Mouse (Mus musculus) layer of hippocampus, postnatal 36 days (tissue): Measurements from ENCODE around the gene Gemin7. TPM values are rescaled to one million over a fixed set of nuclear protein-coding genes. Genes with fewer than 3 reads are reported as not detected.
"Not testable (repeated sequence)": the region's sequence is repeated elsewhere in the genome, so short reads cannot be mapped to it uniquely, and the experiment has no call there.

ENCODE experiments used
- DNase-seq, 2 experiments: peaks; one replicate each; pipeline ENCODE4 v3.0.0; 2022
- total RNA-seq, 2 experiments: library from RNA; stranded (reverse); gene quantifications; 2 replicates each; pipeline ENCODE4 v1.2.3; 2021

Gene Gemin7
- 10 to 100 TPM; 44.2 to 46.1 TPM for total RNA-seq

- no peak for DNase-seq
Measured at GRCm38 (mm10) chr7:19577141-19577852, at the start of gene Gemin7, which contains the start of gene Zfp296. Gene Gemin7 (minus strand): TSS chr7:19577595. Gene Zfp296 (plus strand): TSS chr7:19577287.

DNA sequence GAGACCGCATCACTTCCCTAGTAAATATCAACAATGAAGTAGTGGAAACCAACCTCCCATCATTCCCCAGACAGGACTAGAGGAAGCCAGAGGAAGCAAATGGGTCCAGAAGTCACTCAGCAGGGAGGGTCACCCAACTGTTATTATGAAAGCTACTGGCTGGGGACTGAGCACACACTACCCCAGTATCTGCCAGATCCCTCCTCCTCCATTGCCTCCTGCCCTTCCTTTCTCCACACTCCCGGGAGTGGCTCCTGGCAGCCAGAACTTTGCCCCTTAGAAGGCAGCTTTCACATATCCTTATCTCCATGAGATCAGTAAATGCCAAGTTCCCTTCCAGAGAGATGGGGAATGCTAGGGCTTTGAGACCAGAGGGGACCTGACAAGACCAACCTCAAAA lies 46.0 kb upstream of the Gemin7 start:
- no peak for DNase-seq

DNA sequence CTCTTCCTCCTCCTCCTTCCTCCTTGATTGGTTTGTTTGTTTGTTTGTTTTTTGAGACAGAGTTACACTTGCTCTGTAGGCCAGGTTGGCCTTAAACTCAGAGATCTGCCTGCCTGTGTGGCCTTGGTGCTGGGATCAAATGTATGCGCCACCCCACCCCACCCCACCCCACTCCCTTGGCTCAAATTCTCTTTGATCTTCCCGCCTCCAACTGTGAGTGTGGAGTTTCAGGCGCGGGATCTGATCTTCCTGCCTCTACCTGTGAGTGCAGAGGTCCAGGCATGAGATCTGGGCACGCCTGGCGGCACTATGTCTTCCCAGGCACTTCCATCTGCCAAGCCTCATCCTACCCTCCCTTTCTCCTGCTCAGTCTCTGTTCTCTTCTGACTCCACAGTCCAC lies 44.8 kb upstream of the Gemin7 start:
- no peak for DNase-seq

GRCm38 (mm10) chr7:19620811-19621210 lies 43.4 kb upstream of the Gemin7 start:
- DNase-seq, result peak; percentile 67 to 68

GRCm38 (mm10) chr7:19619004-19619801 lies 41.8 kb upstream of the Gemin7 start:
- DNase-seq, result peak; percentile 54 to 67

- no peak for DNase-seq
Measured at GRCm38 (mm10) chr7:19615036-19615577, 37.7 kb upstream of the Gemin7 start.

GRCm38 (mm10) chr7:19610969-19611368 lies 33.6 kb upstream of the Gemin7 start:
- no peak for DNase-seq

DNA sequence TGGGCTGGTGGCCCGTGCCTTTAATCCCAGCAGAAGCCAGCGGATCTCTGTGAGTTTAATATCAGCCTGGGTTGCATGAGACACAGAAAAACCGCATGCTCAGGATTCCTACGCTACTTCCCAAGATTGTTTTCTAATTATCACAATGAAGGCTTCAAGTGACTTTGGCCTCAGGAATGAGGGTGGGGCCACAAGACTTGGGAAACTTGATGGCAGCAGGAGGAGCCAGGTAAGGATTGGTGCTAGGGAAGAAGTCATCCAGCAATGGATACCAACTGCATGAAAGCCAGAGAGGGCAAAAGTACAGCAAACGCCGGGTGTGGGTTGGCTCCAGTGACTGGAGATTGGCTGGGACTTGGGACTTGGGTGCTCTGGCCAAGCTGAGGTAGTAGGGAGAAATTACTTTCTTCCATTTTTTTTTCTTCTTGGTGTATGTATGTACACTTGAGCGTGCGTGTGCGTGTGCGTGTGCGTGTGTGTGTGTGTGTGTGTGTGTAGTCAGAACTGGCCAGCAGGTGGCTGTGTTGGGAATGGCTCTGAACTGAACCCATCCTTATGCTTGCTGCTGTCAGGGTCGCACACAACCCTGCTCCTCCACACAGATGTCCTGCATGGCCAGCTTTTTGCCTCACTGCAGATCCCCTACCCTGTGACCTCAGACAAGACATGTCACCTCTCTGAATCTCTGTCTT lies 32.4 kb upstream of the Gemin7 start:
- no peak for DNase-seq

GRCm38 (mm10) chr7:19607291-19607690 lies 29.9 kb upstream of the Gemin7 start:
- no peak for DNase-seq

DNA sequence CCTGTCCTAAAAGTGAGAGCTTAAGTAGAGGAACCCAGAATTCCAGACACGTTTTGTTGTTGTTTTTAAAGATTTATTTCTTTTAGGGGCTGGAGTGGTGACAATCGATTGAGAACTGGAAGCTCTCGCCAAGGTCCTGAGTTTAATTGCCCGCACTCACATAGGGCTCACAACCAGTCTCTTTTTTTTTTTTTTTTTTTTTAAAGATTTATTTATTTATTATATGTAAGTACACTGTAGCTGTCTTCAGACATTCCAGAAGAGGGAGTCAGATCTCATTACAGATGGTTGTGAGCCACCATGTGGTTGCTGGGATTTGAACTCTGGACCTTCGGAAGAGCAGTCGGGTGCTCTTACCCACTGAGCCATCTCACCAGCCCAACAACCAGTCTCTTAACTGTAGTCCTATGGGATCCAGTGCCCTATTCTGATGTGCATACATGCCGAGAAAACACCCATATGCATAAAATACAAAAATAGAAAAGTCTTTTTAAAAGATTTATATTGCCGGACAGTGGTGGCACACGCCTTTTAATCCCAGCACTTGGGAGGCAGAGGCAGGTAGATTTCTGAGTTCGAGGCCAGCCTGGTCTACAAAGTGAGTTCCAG lies 27.3 kb upstream of the Gemin7 start:
- DNase-seq, result not testable (repeated sequence)

DNA sequence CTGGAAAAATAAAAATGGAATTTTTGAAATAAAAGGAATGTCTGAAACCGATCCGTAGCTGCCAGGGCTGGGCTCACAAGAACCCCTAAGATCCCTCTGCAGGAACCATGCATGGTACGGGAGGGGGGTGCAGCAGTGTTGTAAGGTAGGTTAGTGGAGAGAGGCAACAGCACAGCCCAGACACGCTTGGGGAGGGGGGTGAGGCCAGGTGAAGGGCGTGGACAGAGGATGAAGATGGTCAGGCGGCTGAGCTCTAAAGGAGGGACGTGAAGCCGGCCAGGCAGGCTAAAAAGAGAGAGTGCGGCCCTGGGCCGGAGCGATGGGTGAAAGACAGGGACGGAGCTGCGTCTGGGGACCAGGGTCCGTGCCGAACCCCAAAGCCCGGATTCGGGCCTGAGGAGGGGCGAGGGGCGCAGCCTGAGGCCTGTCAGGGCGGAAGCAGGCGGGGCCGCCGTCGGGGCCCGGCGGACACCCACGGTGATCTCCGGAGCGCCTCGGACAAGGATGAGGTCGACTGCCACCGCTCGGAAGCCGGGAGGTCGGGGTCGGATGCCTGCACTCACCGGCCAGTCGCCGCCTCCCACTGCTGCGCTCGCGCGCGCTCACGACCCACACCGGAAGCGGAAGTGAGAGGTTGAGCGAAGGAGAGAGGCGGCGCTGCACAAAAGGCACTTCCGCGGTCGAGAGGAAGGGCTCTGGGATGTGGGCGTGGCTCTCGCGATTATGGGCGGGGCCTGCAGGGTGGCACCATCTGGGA lies 26.6 kb upstream of the Gemin7 start, which contains the start of gene Clasrp:
Clasrp (minus strand) TSS at position 638 of the 757 bp plus-strand sequence.
- peak; percentile 95 for DNase-seq

- DNase-seq, result no peak
Measured at GRCm38 (mm10) chr7:19603055-19603454, 25.7 kb upstream of the Gemin7 start.

DNA sequence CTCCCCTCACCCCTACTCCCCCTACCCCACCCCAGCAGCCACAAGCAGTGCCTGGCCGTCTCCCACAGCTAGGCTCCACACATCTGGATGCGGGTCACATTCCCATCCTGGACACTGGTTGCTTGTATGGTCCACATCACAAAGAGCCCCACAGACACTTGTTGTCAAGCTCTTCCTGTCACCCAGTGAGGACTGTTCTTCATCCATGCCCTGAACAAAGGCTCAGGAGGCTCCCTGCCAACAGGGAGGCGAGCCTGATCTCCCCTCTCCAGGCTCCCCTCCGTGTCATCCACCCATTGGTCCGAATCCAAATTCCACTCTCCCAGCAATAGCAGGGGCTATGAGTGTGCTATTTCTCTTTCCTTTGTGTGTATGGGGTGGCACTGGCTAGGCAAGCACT lies 23.2 kb upstream of the Gemin7 start:
- peak; percentile 46 to 59 for DNase-seq

- no peak for DNase-seq
Measured at GRCm38 (mm10) chr7:19593061-19593730, 15.8 kb upstream of the Gemin7 start.

DNA sequence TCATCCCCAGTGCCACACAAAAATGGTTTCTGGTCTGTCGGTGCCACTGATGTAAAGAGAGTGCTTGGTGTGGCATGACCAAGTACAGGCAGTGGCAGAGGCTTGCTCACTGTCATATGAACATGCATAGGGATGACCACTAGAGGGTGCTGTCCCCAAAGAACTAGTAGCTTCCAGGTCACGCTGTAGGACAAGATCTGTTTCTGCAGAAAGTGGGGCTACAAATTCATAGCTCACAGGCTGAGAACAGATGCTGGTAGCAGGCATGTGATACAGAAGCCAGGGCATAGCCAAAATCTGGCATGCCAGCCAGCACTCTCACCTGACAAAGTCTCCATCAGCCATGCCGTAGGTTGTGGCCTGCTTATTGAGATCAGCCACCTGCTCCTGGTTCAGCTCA lies 12.5 kb upstream of the Gemin7 start:
- peak; percentile 63 to 67 for DNase-seq

DNA sequence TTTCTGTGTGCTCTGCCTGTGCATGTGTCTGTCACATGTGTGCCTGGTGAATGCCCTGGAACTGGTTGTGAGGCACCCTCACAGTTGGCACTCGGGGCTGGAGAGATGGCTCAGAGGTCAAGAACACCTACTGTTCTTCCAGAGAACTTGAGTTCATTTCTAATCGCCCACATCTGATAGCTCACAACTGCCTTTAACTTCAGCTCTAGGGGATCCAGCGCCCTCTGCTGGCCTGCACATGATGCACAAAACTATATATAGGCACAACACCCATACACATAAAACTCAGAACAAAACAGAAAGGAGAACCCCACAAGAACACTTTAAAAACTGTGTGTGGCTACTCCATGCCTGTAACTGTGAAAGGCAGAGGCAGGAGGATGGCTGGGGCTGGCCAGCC lies 11.8 kb upstream of the Gemin7 start:
- peak in 1 of 2 experiments; percentile 35 for DNase-seq

DNA sequence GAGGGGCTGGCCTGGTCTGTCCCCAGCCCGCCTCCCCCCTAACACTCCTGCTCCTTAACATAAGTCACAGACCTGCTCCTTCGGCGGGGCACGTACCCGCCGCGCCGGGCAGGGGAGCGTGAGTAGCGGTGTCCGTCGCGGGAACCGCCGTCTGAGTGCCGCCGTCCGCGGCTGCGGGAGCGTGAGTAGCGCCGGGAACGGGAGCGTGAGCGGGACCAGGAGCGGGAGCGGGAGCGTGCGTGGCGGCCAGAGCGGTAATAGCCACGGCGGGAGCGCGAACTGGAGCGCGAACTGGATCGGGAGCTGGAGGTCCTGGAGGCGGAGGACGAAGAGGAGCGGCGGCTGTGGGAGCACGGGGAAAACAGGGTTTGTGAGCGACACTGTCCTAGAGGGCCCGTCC lies 8.9 kb upstream of the Gemin7 start:
- DNase-seq, result no peak

DNA sequence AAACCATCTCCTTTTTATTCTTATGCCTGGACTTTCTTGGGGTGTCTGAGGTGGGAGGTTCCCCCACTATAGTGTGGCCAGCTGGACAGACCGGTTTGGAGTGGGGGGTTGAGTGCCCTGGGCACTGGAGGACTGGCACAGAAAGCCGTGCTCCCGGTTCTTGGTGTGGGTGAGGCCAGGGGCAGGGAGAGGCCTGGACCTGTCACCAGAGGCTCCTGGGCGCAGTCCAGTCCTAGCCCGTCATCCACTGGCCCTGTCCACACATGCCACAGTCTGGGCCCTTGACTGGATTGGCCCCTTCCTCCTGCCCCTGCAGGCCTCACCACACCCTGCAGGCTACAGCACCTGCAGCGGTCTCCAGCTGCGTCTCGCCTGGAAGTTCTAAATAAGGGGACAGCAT lies 3.2 kb upstream of the Gemin7 start:
- DNase-seq, result no peak

DNA sequence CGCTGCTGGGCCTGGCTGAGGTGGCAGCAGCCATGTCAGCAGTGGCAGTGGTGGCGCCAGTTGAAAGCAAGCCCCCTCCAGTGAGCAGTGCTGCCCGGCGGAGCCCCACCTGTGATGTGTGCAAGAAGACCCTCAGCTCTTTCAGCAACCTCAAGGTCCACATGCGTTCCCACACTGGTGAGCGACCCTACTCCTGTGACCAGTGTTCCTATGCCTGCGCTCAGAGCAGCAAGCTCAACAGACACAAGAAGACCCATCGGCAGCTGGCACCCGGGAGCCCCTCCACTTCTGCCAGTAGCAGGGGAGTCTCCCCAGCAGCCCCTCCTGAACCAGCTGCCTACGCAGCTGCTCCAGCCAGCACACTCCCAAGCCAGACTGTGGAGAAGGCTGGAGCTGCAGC lies 2.4 kb upstream of the Gemin7 start:
- no peak for DNase-seq

DNA sequence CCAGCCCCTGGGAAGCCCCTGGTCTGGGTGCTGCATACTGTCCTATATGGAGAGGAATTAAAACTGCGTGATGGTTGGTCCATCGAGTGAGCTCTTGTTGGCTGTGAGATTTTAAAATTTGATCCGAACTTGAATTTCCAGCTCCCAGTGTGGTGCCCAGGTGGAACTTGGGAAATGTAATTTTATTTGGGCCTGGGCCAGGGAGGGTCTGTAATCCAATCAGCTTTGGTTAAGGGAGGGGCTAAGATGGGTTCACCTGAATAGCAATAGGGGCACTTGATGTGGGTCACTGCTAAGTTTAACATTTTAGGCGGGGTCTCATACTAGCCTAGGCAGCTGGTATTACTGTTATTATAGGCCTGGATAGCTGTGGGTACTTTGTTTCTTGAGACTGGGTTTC lies 1.0 kb upstream of the Gemin7 start:
- no peak for DNase-seq

GRCm38 (mm10) chr7:19577877-19578414 lies 551 bp upstream of the Gemin7 start:
- DNase-seq, result no peak
